Mouse (Mus musculus): ENCODE data around the gene Lime1. TPM values are rescaled to one million over a fixed set of nuclear protein-coding genes. Genes with fewer than 3 reads are reported as not detected.
A peak's percentile ranks its signal among the peaks of the same experiment; 100 is the strongest.

Gene Lime1
- polyA plus RNA-seq, 1 experiment from 2014 or later: 27.4 TPM

DNA sequence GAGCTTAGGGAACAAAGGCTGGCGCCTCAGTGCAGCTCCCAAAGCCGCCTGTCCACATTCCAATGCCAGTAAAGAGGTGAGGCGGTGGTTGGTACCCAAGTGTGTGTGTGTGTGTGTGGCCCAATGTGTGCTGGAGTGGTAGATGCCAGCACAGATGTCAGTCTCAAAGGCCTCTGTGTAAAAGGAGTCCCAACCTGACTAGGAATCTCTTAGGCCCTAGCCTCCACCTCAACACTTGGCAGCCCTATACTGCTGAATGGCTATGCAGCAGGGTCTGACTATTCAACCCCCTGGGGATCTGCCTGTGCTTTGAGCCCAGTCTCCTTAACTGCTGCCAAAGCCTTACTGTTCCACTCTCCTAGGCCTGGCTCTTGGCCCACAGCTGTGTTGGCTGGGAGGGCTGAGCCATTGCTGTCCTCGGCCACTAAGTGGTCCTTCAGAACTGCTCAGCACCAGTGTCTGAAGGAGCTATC is 5.1 kb downstream of the Lime1 start:
- H3K9ac ChIP-seq (ENCODE audit: low read length): no peak overlapping the region
- 81% methylated on average over 4 of the region's 4 CpGs for WGBS
- no peaks in the 10 kb centered on the region for H3K27me3 ChIP-seq (replicated peaks; ENCODE audit: control insufficient read depth, insufficient read depth, low read length)
- H3K9me3 ChIP-seq (replicated peaks; ENCODE audit: control insufficient read depth, low read length): no peaks in the 10 kb centered on the region
- H3K27ac ChIP-seq (ENCODE audit: low read depth, low read length): no peak overlapping the region
- no peak overlapping the region for H3K4me2 ChIP-seq (ENCODE audit: low read length)
- peaks cover 70% of the 10 kb centered on the region for H3K36me3 ChIP-seq (ENCODE audit: control insufficient read depth, insufficient read depth, low read length)
- H3K4me3 ChIP-seq (ENCODE audit: low read depth, low read length): no peak overlapping the region
- DNase-seq (ENCODE audit: low spot score) (peak; percentile 25), ATAC-seq (peak; percentile 32; the same call in 1 of the 2 replicates)
- no peaks in the 10 kb centered on the region for H3K4me1 ChIP-seq (ENCODE audit: control insufficient read depth, insufficient read depth, low read length)

DNA sequence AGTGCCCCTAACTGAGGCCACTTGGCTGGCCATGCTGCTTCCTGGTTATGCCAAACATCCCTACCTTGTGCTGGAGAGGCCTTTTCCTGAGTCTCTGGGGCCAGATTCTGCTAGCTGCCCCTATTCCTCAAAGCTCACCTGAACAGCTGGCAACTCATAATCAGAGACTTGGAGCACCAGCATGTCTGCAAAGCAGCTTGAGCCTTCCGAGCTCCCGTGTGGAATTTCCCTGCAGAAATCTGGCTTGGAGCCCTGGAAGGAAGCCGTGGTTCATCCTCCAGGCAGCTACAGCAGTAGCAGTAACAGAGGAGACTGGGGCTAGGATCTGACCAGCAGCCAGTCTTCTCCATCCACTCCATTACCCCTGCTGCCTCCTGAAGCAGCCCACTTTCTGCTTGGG is 6.0 kb downstream of the Lime1 start:
- 86% methylated on average over 3 of the region's 3 CpGs for WGBS
- Histone ChIP-seq H3K9me3 (replicated peaks; ENCODE audit: control insufficient read depth, low read length) (no peaks in the 10 kb centered on the region), H3K4me2 (ENCODE audit: low read length) (no peak overlapping the region), H3K4me3 (ENCODE audit: low read depth, low read length) (no peak overlapping the region), H3K4me1 (ENCODE audit: control insufficient read depth, insufficient read depth, low read length) (no peaks in the 10 kb centered on the region), H3K9ac (ENCODE audit: low read length) (no peak overlapping the region), H3K27ac (ENCODE audit: low read depth, low read length) (no peak overlapping the region), H3K36me3 (ENCODE audit: control insufficient read depth, insufficient read depth, low read length) (peaks cover 63% of the 10 kb centered on the region), H3K27me3 (replicated peaks; ENCODE audit: control insufficient read depth, insufficient read depth, low read length) (no peaks in the 10 kb centered on the region)
- ATAC-seq: no peak
- no peak for DNase-seq (ENCODE audit: low spot score)

DNA sequence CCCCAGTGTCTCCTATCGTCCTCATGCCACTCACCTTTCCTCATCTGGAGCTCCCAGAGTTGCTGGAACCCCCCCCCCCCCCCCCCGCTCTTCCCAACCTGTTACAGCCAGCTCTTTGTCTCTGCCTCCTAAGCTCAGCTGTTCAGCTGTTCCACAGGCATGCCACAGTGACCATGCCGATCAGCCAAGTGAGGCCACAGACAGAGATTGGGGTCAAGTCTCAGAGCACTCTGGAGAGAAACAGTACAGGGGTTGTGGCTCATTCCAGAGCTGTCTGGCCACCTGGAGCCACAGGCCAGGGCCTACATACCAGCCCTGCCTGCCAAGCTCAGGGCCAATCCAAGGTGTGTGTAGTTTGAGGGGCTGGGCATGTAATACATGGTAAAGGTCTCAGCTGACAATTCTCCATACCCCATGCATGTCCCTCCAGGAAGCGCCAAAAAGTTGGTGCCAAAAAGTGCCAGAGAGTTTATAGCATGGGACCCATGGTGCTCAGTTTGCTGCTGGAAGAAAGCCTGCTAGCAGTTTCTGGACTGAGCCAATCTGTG is 6.9 kb downstream of the Lime1 start:
- Histone ChIP-seq H3K9me3 (replicated peaks; ENCODE audit: control insufficient read depth, low read length) (no peaks in the 10 kb centered on the region), H3K27ac (ENCODE audit: low read depth, low read length) (no peak overlapping the region), H3K27me3 (replicated peaks; ENCODE audit: control insufficient read depth, insufficient read depth, low read length) (no peaks in the 10 kb centered on the region), H3K9ac (ENCODE audit: low read length) (no peak overlapping the region), H3K36me3 (ENCODE audit: control insufficient read depth, insufficient read depth, low read length) (peaks cover 59% of the 10 kb centered on the region), H3K4me3 (ENCODE audit: low read depth, low read length) (no peak overlapping the region), H3K4me2 (ENCODE audit: low read length) (no peak overlapping the region), H3K4me1 (ENCODE audit: control insufficient read depth, insufficient read depth, low read length) (no peaks in the 10 kb centered on the region)
- 79% methylated on average over 3 of the region's 4 CpGs for WGBS
- ATAC-seq: no peak
- no peak for DNase-seq (ENCODE audit: low spot score)

DNA sequence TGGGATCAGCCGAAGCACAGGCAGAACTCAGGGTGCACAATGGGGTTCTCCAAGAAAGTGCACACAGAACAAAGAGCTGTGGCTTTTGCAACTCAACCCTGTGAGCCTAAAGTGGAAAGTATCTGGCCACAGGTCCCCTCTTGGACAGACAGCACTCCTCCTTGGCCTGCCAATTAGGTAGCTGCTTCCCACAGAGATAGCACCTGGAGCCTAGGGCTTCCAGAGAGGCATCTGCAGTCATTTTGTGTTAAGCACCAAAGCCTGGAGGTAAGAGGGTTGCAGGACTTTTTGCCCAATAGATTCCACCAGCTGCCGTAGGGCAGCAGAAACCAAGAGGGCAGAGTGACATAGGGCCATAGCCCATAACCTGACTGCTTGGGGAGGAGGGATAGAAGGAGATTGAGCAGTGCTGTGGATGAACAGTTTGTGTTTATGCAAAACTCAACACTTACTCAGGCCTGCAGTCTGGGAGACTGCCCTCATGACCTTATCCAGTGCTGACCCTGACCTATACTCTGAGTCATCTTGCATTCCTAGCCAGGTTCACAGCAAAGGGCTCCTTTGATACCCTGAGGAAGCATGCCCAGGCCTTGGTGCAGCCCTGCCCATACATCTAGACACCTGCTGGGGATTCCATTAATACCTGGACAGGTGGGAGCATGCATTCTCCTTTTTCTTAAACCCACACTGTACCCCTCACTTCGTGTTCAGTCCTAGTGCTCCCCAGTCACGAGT is 10.4 kb downstream of the Lime1 start:
- no peak for DNase-seq (ENCODE audit: low spot score)
- peaks cover 30% of the 10 kb centered on the region for H3K36me3 ChIP-seq (ENCODE audit: control insufficient read depth, insufficient read depth, low read length)
- no peaks in the 10 kb centered on the region for H3K4me1 ChIP-seq (ENCODE audit: control insufficient read depth, insufficient read depth, low read length)
- H3K4me2 ChIP-seq (ENCODE audit: low read length): no peak overlapping the region
- ATAC-seq: no peak
- WGBS: 78% methylated on average over 4 of the region's 4 CpGs
- no peak overlapping the region for H3K9ac ChIP-seq (ENCODE audit: low read length)
- H3K4me3 ChIP-seq (ENCODE audit: low read depth, low read length): no peak overlapping the region
- H3K9me3 ChIP-seq (replicated peaks; ENCODE audit: control insufficient read depth, low read length): no peaks in the 10 kb centered on the region
- H3K27me3 ChIP-seq (replicated peaks; ENCODE audit: control insufficient read depth, insufficient read depth, low read length): no peaks in the 10 kb centered on the region
- H3K27ac ChIP-seq (ENCODE audit: low read depth, low read length): no peak overlapping the region

DNA sequence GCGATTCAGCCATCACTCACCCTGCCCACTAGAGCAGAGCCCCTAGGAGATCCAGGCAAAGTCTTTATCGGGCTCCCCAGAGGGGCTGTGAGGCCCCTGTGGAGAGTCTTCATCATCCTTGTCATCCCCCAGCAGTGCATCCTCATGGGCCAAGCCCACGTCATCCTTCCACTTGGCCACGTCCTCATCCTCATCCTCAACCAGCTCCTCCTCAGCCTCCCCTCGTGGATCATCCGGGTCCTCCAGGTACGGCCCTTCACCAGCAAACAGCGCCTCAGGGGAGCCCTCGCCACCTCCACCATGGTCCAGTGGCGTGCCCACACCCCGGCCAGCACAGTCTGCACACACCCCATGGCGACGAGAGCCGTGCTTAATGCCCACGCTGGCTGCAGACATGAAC is 11.1 kb downstream of the Lime1 start:
- DNase-seq (ENCODE audit: low spot score) (no peak), ATAC-seq (no peak)
- peaks cover 22% of the 10 kb centered on the region for H3K36me3 ChIP-seq (ENCODE audit: control insufficient read depth, insufficient read depth, low read length)
- H3K9ac ChIP-seq (ENCODE audit: low read length): no peak overlapping the region
- H3K27ac ChIP-seq (ENCODE audit: low read depth, low read length): no peak overlapping the region
- 89% methylated on average over 15 of the region's 15 CpGs for WGBS
- H3K4me1 ChIP-seq (ENCODE audit: control insufficient read depth, insufficient read depth, low read length): no peaks in the 10 kb centered on the region
- H3K27me3 ChIP-seq (replicated peaks; ENCODE audit: control insufficient read depth, insufficient read depth, low read length): no peaks in the 10 kb centered on the region
- H3K9me3 ChIP-seq (replicated peaks; ENCODE audit: control insufficient read depth, low read length): no peaks in the 10 kb centered on the region
- no peak overlapping the region for H3K4me3 ChIP-seq (ENCODE audit: low read depth, low read length)
- H3K4me2 ChIP-seq (ENCODE audit: low read length): no peak overlapping the region

DNA sequence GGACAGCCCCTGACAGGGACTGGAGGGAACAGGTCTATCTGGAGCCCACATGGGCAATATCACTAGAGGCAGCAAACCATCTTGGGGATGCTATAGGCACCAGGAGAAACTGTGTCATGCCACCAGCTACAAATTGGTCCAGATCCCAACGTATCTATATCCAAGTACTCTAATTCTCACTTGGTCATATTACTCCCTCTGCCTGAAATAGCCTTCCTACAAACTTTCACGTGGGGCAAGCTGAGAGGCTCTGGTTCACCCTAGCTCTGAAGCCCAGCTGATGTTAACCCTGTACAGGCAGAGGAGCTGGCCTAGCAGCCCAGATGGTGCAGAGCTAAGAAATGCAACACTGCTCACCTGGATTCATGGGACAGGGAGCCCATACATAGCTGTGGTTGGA is 11.7 kb downstream of the Lime1 start:
- no peak overlapping the region for H3K9ac ChIP-seq (ENCODE audit: low read length)
- H3K4me3 ChIP-seq (ENCODE audit: low read depth, low read length): no peak overlapping the region
- ATAC-seq (no peak), DNase-seq (ENCODE audit: low spot score) (no peak)
- H3K9me3 ChIP-seq (replicated peaks; ENCODE audit: control insufficient read depth, low read length): no peaks in the 10 kb centered on the region
- H3K4me2 ChIP-seq (ENCODE audit: low read length): no peak overlapping the region
- H3K4me1 ChIP-seq (ENCODE audit: control insufficient read depth, insufficient read depth, low read length): no peaks in the 10 kb centered on the region
- peaks cover 19% of the 10 kb centered on the region for H3K36me3 ChIP-seq (ENCODE audit: control insufficient read depth, insufficient read depth, low read length)
- no peak overlapping the region for H3K27ac ChIP-seq (ENCODE audit: low read depth, low read length)
- WGBS: 78% methylated on average over 2 of the region's 2 CpGs
- no peaks in the 10 kb centered on the region for H3K27me3 ChIP-seq (replicated peaks; ENCODE audit: control insufficient read depth, insufficient read depth, low read length)

DNA sequence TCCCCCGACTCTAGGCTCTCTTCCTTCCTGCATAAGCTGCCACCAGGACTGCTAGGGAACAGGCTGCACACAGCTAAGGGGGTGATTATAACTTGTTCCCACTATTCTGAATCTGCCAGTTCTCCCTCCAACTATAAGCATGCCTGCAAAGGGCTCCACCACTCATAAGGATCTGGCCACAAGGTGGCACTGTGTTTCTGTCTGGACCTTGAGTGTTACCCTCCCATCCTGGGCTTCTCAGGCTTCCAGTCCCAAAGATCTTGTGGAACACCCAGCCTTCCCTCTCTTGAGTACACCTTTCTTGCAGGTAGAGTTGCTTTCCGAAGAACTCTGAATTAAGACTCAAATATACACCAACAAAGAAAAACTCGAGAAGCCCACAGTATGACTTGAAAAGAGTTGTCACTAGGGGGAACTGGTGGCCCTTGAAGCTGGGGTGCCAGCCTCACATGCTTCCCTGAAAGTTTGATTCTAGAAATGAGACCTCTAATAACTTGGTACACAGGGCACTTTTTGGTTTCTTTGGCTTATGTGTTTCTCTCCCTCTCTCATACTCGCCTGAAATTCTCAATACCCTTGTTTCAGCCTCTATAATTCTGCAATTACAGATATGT is 12.8 kb downstream of the Lime1 start:
- Histone ChIP-seq H3K9me3 (replicated peaks; ENCODE audit: control insufficient read depth, low read length) (no peaks in the 10 kb centered on the region), H3K9ac (ENCODE audit: low read length) (no peak overlapping the region), H3K4me1 (ENCODE audit: control insufficient read depth, insufficient read depth, low read length) (no peaks in the 10 kb centered on the region), H3K27ac (ENCODE audit: low read depth, low read length) (no peak overlapping the region), H3K4me3 (ENCODE audit: low read depth, low read length) (no peak overlapping the region), H3K36me3 (ENCODE audit: control insufficient read depth, insufficient read depth, low read length) (peaks cover 8% of the 10 kb centered on the region), H3K27me3 (replicated peaks; ENCODE audit: control insufficient read depth, insufficient read depth, low read length) (no peaks in the 10 kb centered on the region), H3K4me2 (ENCODE audit: low read length) (no peak overlapping the region)
- WGBS: 41% methylated on average over 4 of the region's 4 CpGs
- ATAC-seq (peak; percentile 71; the same call in 1 of the 2 replicates), DNase-seq (ENCODE audit: low spot score) (peak; percentile 92)

DNA sequence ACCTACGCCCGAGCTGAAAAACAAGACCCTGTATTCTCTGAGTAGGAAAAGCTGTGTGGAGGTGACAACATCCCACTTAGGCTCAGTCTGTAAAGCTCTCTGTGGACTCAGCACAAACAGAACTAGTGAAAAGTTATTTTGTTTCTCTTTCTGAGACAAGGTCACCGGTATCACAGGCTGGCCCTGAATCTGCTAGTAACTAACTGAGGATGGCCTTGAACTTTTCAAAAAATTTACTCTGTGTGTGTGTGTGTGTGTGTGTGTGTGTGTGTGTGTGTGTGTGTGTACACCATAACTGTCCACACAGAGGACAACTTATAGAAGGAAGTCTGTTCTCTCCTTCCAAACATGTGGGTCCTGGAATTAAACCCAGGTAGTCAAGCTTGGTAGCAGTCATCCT is 14.2 kb downstream of the Lime1 start:
- H3K9ac ChIP-seq (ENCODE audit: low read length): no peak overlapping the region
- DNase-seq (ENCODE audit: low spot score) (no peak), ATAC-seq (no peak)
- H3K9me3 ChIP-seq (replicated peaks; ENCODE audit: control insufficient read depth, low read length): no peaks in the 10 kb centered on the region
- no peak overlapping the region for H3K4me2 ChIP-seq (ENCODE audit: low read length)
- peaks cover 7% of the 10 kb centered on the region for H3K36me3 ChIP-seq (ENCODE audit: control insufficient read depth, insufficient read depth, low read length)
- no peak overlapping the region for H3K27ac ChIP-seq (ENCODE audit: low read depth, low read length)
- WGBS: 95% methylated on average over 3 of the region's 3 CpGs
- no peak overlapping the region for H3K4me3 ChIP-seq (ENCODE audit: low read depth, low read length)
- H3K27me3 ChIP-seq (replicated peaks; ENCODE audit: control insufficient read depth, insufficient read depth, low read length): no peaks in the 10 kb centered on the region
- no peaks in the 10 kb centered on the region for H3K4me1 ChIP-seq (ENCODE audit: control insufficient read depth, insufficient read depth, low read length)

DNA sequence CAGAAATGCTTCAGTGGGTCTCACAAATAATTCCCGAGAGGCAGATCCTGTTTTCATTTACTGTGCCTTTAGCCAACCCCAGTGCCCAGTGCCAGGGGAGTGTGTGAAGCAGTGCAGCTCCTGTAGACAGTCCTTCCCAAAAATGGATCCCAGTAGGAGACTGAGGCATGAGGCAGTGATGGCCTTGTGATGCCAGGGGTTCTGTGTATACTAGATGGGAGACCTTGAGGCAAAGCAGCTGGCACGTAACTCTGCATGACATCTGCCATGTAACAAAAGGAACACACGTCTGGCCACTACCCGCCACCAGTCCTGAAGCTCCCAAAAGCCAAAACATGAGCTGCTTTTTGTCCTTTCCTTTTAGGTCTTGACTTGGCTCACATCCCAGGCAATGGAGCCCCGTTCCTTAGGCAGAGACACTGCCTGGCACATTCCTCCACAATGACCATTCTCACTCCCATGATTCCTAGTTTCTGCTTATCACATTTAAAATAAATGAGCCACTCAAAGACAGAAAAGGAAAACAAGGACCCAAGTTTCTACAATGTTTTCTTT is 17.4 kb downstream of the Lime1 start:
- H3K4me1 ChIP-seq (ENCODE audit: control insufficient read depth, insufficient read depth, low read length): no peaks in the 10 kb centered on the region
- 60% methylated on average over 5 of the region's 5 CpGs for WGBS
- no peak for DNase-seq (ENCODE audit: low spot score)

More for the DNA sequence above, 17.4 kb downstream of the Lime1 start:
- Histone ChIP-seq H3K36me3 (ENCODE audit: control insufficient read depth, insufficient read depth, low read length) (no peaks in the 10 kb centered on the region; the same call in 1 of the 2 replicates), H3K27ac (ENCODE audit: low read depth, low read length) (no peak overlapping the region), H3K9ac (ENCODE audit: low read length) (0 out of 2 replicates have a peak overlapping the region, but pooled peaks have one; percentile 5), H3K4me2 (ENCODE audit: low read length) (no peak overlapping the region), H3K9me3 (replicated peaks; ENCODE audit: control insufficient read depth, low read length) (no peaks in the 10 kb centered on the region), H3K27me3 (replicated peaks; ENCODE audit: control insufficient read depth, insufficient read depth, low read length) (no peaks in the 10 kb centered on the region), H3K4me3 (ENCODE audit: low read depth, low read length) (no peak overlapping the region)
- ATAC-seq: no peak
